Mouse (Mus musculus) c-Kit-negative CD71-positive TER-119-positive erythroid progenitor cells, embryonic 14.5 days (primary cell): ENCODE measurements around the gene Osbpl6.
"Not testable (repeated sequence)": the region's sequence is repeated elsewhere in the genome, so short reads cannot be mapped to it uniquely, and the experiment has no call there.

Experiments used
- DNase-seq: peaks from one replicate; pipeline ENCODE4 v3.0.0-alpha.2; 2013; ENCODE audit warnings: low read depth, low spot score

Osbpl6 gene

DNA sequence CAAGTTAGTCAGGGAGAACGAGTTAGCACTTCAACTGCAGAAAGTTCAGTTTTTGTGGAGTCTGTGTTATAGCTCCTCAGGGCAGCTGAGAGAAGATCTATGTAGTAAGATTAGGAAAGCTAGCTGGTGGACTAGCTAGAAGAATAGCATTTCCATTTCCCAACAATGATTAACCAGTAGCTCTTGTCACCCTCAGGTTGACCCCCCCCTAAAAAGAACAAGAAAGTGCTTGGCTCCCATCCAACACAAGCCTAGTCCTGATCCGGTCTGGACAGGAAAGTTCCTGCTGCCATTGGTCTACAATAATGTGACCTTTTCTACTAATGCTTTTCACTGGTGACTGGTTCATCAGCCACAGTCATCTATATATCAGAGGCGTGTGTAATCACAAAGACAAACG is 157.6 kb downstream of the Osbpl6 start:
- no peak for DNase-seq

DNA sequence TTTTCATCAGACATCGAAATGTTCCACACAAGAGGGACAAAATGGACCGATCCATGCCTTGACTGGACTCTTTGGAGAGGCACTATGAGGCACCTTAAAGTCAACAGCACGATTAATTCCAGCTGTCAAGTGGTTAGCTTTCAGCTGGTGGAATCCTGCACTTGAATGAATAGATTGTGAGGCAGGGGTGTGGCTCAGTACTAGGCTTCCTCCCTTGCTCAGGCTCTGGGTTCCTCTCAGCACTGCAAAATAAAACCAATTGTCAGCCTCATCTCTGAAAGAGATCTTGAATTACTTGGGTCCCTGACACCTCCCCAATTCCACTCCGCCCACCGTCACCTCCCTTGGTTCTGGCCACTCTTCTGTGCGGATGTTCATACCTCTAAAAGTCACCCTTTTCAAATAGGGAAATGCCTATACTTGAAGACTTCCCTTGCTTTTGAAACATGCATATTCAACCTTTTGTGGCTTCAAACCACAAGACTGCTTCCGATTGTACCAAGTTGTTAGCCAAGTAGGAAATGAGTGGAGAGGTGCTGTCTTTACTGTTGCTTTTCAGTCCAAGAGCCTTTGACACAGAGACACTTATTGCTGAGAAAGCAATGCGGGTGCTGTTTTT is 160.7 kb downstream of the Osbpl6 start:
- no peak for DNase-seq

DNA sequence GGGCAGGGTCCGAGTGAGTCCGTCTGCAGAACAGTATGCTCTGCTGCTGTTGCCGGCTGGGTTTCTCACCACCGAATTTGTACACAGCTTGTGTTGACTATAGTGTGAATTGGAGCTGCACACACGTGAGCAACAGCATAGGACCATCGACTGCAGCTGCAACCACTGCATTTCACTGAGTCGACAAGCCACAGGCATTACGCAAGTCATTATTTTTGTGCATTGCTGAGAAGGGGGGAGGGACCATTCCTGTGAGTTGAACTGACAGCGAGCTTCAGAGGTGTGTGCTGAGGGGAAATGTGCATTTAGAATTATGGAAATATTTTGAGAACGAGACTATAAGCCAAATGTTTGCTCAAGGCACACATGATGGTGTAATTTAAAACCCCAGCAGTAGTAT is 165.2 kb downstream of the Osbpl6 start:
- DNase-seq: no peak

DNA sequence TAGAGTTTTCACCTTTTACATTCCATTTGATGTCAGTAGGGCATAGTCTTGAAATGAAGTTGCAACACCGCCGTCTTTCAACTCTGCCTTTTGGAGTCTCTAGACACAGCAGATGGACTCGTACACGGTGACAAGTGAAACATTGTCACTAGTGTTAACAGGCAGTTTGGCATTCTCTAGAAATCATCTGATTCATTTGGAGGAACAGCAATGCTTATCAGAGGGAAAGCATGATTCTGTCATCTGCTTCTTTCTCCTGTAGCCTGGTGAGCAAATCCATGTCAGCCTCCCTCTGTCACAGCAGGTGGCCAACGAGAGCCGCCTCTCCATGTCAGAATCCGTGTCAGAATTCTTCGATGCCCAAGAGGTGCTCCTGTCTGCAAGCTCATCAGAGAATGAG is 172.6 kb downstream of the Osbpl6 start:
- no peak for DNase-seq

DNA sequence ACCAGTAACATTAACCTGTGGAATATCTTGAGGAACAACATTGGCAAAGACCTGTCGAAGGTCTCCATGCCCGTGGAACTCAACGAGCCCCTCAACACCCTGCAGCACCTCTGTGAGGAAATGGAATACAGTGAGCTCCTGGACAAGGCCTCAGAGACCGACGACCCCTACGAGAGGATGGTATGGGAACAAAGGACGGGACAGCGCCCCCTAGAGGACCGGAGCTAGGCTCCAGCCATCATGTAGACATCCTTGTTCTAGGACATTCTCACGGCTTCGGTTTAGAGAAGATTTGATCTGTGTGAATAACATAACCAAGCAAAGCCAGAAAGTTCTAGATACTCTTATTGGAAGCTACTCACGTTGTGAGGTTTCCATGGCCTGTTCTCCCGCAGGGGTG is 178.8 kb downstream of the Osbpl6 start:
- DNase-seq: no peak

DNA sequence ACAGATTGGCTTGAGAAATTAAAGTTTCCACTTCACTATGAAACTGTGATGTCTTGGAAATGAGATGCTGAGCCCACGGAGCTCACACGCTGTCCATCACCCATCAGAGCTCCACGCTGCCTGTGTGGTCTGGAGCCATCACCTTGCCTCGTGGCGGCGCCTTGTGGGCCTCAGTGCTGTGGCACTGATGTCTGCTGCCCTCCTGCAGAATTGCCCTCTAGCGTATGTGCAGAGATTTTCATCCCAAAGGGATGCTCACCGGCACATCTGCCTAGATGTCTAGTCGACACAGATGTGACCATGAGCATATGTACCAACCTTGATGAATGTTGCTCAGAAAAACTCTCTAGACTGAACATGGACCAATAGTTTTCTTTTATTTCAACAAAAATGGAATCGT is 180.6 kb downstream of the Osbpl6 start:
- no peak for DNase-seq

DNA sequence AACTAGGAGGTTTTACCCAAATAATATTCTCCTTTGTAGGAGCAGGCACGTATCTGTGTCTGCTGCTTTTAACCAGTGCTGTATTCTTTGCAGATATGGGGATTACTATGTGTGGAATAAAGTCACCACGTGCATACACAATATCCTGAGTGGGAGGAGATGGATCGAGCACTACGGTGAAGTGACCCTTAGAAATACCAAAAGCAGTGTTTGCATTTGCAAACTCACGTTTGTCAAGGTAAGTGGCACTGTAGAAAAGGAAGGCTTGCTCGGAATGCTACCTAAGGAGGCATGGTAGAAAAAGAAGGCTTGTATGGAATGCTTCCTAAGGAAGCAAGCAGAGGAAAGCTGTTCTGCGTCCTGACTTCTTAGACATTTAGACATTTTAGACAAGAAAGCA is 183.9 kb downstream of the Osbpl6 start:
- no peak for DNase-seq

DNA sequence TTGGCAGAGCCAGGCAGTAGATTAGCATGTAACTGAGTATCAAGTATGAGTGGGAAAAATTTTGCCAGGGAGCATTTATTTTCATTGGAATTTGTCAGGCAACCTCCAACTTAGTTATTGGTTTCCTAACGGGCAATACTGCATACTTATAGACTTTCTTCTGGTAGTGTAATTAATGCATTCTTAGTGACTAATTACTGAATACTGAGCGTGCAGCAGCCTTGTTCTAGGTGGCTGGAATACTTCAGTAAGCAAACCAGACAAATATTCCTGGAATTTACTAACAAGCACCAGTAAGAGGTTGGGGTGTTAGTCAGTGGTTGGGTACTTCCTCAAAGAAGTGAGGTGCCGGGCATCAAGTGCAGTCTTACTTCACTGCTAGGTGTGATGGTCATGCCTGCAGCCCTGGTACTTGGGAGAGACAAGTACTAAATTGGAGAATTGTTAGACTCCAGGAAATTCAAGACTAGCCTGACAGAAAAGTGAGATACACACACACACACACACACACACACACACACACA is 186.2 kb downstream of the Osbpl6 start:
- DNase-seq: no peak

DNA sequence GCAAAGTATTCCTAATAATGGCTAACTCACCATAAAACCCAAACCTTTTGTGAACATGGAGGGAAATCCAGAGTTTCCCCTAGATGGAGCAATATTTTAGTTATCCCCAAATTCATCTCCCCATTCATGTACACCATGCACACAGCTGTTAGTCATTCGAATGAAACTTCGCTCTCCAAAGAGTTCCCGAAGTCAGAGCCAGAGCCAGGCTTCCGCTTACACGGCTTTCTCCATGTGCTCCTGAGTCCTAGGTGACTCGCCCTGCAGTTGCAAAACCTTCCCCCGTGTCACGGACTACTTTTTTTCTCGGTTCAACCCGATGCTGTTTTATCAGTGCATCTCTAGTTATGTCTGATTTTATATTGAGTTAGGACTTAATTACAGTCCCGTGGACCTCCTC is 191.2 kb downstream of the Osbpl6 start:
- no peak for DNase-seq

DNA sequence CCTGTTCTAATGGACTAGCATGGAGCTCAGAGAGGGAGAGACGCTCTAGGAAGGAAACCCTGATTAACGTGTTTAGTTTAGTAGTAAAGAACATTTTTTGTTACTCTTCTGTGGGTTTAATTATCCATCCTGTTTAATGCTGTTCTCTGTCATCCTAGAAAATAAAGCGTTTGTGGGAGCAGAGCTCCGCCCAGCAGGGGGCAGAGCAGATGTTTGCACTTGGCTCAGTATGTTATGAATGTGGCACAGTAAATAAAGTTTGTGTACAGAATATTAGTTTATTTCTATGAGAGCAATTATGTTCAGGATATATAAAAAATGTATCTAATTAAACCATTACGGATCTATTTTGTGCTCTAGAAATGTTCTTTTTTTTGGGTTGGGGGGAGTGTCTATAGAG is 192.9 kb downstream of the Osbpl6 start:
- DNase-seq: no peak

DNA sequence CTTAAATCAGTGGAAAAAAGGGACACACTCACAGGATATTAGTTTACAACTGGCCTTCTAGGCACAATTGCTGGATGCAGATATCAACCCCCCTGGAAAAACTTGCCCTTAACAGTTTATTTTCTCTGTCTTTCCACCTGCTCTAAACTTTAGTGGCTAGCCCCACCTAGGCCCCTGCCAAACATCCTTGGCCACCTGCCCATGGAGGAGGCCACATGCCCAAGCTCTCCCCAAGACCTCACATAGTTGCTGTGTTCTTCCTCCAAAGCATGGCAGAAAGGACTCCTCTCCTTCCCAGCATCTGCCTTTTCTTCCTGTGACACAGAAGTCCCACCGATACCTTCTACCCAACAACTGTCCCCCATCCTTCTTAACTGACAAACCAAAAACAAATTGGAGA is 195.9 kb downstream of the Osbpl6 start:
- no peak for DNase-seq

DNA sequence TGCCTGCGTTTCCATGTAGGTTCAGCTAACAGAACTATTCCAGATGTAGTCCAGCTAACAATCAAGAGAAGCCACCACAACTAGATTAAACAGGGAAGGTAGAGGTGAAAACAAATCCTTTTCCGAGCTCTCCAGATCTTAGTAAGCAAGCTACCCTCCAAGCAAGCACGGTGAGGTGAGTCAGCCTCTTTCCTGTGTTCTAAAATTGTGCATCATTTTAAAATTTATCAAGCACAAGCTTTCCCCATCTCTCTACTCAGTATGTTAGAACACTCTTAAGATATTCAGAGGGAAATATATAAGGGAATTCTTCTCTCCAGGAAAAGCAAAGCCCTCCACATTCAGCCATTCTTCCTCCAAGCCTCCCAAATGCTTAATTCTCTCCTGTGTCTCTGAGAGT is 200.4 kb downstream of the Osbpl6 start:
- no peak for DNase-seq

DNA sequence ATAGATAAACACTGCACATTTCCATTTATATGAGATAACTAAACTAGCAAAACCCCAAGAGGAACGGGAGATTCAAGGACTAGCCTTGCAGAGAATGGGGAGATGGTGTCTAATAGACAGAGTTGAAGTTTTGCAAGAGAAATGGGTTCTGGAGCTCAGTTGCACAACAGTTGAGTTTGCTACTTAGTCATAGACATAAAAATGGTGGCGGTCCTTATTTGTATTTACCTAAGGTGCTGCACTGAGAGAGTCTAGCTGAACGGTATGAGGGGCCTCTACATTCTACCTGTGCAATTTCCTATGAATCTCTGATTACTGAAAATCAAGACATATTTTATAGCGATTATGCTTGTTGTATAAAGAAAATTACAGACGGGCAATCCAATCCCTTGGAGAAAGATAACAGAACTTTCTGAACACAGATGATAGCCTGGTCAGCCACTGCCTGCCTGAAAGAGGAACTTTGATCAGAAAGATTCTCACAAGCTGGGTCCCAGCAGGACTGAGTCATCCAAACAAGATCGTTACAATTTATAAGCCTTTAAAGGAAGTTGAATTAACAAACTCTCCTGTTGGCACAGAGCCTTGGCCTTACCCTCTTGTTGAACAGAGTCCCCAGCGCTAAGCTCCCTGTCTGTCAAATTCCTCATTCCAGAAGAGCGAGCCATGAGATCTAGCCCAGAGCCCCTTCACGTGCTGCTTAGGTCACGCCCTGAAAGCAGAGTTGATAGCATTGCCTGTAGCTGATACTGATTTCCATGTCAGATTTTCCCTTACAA is 204.2 kb downstream of the Osbpl6 start:
- DNase-seq: no peak

DNA sequence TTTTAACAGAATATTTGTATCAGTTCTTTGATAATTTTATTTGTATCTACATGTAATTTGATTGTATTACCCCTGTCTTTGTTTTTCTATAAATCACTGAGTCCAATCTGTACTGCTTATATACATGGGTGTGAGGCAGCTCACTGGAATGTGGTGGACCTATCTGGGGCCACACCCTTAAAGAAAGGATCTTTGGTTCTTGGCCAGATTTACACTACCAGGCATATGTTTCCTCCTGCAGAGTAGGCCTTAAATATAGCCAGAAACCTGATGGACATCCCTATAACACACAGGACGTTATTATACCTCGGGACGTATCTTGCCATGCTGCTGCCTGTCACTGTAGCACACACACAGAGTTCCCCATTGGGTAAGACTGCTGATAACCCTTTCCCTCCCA is 205.7 kb downstream of the Osbpl6 start:
- DNase-seq: no peak

DNA sequence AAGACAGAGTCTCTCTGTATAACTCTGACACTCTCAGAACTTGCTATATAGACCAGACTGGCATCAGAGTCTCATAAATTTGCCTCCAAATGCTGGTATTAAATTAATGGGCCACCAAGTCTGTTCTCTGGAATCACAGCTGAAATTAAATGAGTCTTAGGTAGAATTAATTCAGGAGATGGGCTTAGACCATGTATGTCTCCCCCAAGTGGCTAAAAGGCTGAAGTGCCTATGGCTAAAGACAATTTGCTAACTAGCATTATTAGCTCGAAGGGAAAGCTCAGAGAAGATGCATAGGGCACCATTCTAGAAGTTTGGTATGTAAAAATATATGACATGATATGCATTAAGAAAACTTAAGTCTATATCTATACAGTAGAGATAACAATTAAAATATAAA is 211.8 kb downstream of the Osbpl6 start:
- no peak for DNase-seq

DNA sequence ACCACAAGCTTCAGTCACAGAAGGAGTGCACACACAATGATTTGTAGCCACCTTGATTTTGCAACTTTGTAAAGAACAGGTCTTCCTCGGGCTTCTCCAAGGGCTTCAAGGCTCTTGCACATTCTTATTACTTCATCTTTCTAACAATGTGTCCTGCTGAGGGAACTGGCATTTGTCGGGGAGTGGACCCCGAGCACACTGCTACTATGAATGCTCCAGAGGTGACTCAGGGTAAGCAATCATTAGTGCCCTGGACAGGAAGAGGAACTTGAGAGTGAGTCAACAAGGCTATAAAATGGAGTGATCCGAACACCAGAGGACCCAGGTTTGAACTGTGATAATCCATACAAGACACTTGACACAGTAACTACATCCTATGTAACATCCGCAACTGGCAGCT is 213.9 kb downstream of the Osbpl6 start:
- DNase-seq: no peak

DNA sequence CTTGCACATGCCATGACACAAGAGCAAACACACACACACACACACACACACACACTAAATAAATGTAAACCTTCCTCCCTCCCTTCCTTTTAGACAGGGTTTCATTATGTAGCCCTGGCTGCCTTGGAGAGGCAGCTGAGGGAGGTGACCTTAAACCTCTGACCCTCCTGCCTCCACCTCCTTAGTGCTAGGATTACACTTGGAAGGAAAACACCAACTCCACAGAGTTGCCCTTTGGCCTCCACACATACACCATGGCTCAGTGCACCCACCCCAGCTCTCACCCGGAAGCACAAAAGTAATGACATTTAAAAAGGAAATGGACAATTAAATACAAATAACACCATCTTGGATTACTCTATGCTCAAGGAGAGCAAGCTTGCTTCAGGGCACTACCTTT is 215.4 kb downstream of the Osbpl6 start:
- DNase-seq: no peak

DNA sequence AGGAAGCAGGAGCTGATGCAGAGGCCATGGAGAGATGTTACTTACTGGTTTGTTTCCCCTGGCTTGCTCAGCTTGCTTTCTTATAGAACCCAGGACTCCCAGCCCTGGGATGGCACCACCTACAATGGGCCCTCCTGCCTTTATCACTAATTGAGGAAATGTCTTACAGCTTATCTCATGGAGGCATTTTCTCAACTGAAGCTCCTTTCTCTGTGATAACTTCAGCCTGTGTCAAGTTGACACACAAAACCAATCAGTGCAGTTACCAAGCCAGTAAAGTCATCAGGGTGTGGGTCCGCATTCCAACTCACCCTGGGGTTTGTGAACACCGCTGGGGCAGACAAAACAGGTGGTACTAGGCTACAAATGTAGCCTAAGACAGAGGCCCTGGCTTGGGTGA is 216.0 kb downstream of the Osbpl6 start:
- not testable (repeated sequence) for DNase-seq

DNA sequence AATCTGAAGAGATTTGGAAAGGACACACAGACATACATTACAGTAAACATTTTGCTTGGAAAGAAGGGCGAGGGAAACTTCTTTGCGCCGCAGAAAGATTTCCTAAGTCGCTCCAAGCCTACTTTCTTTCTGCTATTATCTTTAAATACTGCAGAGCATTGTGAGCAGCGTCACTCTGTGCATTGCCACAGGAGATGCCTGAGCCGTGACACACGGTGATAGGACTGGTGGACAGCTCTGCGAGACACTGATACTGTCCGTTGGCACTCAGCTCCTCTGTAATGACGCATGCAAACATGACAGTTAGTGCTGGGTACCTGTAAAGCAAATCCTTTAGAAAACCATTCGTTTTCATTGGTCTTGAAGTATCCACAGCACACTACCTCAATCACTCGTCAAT is 224.0 kb downstream of the Osbpl6 start:
- DNase-seq: no peak

DNA sequence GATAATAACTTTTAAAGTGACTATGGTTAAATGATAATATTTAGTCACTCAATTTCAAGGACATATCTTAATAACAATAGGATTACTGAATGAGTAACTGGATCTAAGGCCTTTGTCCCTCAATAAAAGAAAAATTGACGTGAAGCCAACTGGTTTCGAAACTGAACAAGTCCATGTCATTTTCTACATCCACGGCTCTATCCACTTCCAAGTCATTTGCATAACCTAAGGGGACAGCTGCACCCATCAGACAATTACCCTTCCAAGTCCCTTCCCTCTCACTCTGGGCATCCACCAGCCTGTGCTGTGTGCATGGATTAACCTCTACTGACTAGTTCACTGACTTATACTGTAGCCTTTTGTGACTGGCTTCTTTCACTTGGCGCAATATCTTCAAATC is 225.3 kb downstream of the Osbpl6 start:
- DNase-seq: no peak

DNA sequence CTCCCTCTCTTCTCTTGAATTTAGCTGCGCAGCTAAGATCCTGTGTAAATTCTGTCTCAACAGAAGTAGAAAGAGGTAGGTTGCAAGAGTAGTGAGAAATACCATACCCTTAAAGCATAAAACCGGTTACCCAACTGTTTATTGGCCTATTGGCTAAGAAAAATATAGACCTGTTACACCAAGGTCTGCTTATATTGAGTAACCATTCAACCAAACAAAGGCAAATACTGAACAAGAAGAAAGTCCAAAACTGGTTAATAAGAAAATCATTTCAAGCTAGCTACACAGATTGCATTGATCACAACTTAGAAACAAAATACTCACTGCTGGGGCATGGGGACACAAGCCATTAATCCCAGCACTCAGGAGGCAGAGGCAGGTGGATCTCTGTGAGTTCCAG is 233.3 kb downstream of the Osbpl6 start:
- no peak for DNase-seq

DNA sequence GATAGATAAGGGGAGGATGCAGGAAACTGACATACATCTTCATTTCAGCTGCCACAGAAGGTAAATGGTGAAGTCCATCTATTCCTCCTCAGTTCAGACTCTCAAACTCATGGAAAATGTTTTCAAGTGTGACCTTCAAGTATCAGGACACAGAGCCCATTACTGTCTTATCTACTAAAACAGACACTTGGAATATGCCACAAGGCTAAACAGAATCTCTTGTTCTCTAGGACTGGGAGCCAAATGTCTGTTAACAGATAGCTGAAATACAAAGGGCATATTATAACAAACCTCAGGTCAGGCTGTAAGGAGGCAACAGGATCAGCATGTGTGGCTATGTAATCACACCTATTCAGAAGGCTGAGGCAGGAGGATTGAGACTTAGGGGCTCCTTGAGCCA is 237.5 kb downstream of the Osbpl6 start:
- no peak for DNase-seq

DNA sequence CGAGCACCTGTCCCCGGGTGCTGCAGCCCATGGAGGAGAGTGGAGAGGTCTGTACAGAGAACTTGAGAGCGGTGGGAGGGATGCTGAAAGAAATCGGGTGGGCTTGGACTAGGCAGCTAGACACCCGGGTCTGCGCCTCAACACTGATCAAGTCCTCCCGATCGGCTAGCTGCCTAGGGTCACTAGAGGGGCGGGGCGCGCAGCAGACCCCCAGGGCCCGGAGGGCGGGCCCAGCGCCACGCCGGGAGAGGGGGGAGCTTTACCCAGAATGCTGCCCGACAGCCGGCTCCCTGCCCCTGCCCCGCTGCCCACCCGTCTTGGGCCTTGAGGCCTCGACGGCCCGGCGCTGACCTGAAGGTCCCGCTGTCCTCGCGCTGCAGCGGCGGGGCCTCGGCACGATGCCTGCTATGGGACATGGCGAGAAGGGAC is 241.1 kb downstream of the Osbpl6 start:
- peak; percentile 12 for DNase-seq
